Mouse (Mus musculus) heart, embryonic 14.5 days (tissue): Measurements from ENCODE around the gene Gm21836. TPM values are rescaled to one million over a fixed set of nuclear protein-coding genes. Genes with fewer than 3 reads are reported as not detected.

Source experiments
- polyA plus RNA-seq: library from polyadenylated mRNA; unstranded; fragments of >200 nt; fragmentation: Nextera tagmentation; extraction: Ambion mirVana; gene quantifications from 2 replicates; pipeline ENCODE4 v1.2.1, GENCODE M21; 2014

Gm21836 gene
- polyA plus RNA-seq, 1 experiment from 2014 or later: not detected

Other genes starting within 250 kb of the Gm21836 start
- 8.5 and 9.5 TPM in 2 replicates for gene 2010315B03Rik, start 181.1 kb downstream of the Gm21836 start, polyA plus RNA-seq
- 114 and 131 TPM in 2 replicates for gene Ppp2r3d, start 16.9 kb downstream of the Gm21836 start, polyA plus RNA-seq